Mouse (Mus musculus) bone marrow, adult 2 months (tissue): ENCODE results near the gene Cnpy2.

Experiments used
- CTCF ChIP-seq: fragments of 200-500 bp; IDR thresholded peaks from 2 replicates; pipeline ENCODE4 v1.5.1; 2011; ENCODE audit warnings: low read length, control low read depth; ENCODE audit not compliant: control insufficient read depth, insufficient read depth
- POLR2A ChIP-seq: fragments of 200-500 bp; IDR thresholded peaks from 2 replicates; pipeline ENCODE4 v1.6.1; 2011; ENCODE audit warnings: low read depth, mild to moderate bottlenecking, control low read depth, low read length, borderline replicate concordance; ENCODE audit not compliant: control insufficient read depth

DNA sequence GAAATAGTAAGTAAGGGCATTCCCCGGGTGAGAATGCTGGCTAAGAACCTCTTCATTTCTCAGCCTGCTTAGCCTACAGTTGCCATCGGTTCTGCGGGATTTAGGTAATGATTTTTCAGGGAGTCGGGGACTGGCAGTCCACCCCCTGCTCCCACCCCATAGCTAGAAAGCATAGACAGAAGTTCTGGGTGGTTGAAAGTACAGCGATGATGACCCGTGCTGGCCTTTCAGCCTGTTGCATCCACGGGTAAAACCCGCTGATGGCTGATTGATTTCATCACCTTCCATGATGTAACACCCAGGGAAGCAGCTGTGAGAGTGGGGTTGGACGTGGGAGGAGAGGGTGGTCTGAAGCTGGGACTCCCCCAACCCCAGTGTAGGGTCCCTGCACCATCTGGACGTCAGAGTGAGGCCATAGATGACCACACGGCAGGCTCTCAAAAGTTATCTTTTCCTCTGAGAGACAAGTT is 23.5 kb upstream of the Cnpy2 start, which contains the start of gene Il23a:
- TF ChIP-seq CTCF (no peak), POLR2A (no peak)
